Mouse (Mus musculus) lung, postnatal 4 days (tissue): ENCODE data around the gene Cited2.

Experiments used
- DNase-seq, 2 experiments: peaks; one replicate each; pipeline ENCODE4 v3.0.0; 2021

The Cited2 gene

GRCm38 (mm10) chr10:17722653-17723410 is at the start of gene Cited2:
Gene Cited2 (plus strand): TSS chr10:17723218.
- DNase-seq: peak; percentile 97 to 99

- no peak for DNase-seq
Measured at GRCm38 (mm10) chr10:17674454-17674853, 48.6 kb upstream of the Cited2 start.

DNA sequence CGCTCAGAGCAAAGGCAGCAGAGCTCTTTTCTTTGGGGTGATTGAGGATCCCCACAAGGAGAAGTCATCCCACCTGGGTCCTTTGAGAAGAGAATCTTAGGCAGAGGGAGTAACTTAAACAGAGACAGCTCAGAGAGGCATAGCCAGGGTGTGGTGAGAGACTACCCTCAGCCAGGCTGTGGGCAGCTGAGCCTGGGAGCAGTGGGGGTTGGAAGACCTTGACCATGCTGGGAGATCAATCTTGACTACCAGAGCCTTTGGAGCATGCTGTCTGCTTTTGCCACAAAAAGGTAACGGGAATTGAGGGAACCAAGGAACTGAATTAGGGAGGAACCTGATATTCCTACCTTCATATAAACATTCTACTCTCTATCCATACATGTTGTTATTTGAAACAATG is 48.1 kb upstream of the Cited2 start:
- no peak for DNase-seq

GRCm38 (mm10) chr10:17676464-17676863 is 46.6 kb upstream of the Cited2 start:
- DNase-seq: no peak

GRCm38 (mm10) chr10:17677308-17677707 is 45.7 kb upstream of the Cited2 start:
- DNase-seq: no peak

- no peak for DNase-seq
Measured at GRCm38 (mm10) chr10:17680432-17681382, 42.3 kb upstream of the Cited2 start.

- DNase-seq: no peak
Measured at GRCm38 (mm10) chr10:17681386-17681785, 41.6 kb upstream of the Cited2 start.

DNA sequence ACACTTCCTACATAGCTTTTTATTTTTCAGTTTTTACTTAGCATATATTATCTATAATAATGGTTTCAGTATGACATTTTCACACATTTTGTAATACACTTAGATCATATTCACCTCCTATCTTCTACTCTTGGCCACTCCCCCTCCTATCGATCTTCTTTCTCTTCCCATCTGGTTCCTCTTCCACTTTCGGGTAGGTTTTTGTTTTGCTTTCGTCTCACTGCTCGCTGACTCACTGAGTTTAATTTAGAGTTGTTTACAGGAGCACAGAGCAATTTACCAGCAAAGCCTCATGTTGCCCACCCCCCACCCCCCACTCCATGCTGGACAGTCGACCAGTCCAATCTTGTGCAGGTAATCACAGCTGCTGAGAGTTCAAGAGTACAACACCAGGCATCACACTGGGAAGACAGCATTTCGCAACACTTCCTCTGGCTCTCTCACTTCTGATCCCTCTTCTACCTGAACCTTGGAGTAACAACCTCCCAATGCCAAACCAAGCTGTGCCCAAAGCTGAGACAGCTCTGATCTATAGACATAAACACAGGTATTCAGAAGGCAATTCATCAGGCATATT is 39.1 kb upstream of the Cited2 start:
- DNase-seq: no peak

DNA sequence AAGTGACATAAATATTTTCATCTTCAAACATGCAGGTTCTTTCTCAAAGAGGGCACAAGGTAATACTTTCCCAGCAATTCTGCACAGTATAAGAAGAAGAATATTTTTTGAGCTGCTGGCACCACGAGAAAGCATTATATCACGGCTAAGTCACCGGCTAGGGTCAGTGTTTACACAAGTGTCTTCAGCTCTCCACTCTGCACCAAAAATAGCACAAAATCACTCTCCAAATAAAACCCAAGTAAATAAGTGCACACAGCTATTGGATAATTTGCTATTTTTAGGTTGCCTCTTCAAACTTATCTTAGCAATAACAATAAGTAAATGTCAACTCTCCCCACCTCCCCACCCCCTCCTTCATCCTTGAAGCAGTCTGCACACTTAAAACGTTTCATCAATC is 33.2 kb upstream of the Cited2 start:
- no peak for DNase-seq

DNA sequence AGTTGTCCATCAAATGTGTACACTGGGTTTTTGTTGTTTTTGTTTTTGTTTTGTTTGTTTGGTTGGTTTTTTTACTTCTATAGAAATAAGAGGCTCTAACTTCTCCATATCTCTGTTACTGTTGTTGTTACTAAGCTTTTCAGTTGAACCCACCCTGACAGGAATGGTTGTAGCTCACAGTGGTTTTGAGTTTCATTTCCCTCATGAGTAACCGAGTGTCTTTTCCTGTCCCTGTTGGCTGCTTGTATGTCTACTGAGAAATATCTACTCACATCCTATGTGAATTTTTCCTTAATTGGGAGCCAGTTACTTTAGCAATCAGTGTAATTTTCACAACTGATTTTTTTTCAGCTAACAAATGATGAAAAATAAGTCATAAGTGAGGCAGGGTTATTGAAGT is 31.3 kb upstream of the Cited2 start:
- no peak for DNase-seq

- DNase-seq: no peak
Measured at GRCm38 (mm10) chr10:17695801-17696200, 27.2 kb upstream of the Cited2 start.

- no peak for DNase-seq
Measured at GRCm38 (mm10) chr10:17697376-17698265, 25.4 kb upstream of the Cited2 start.

DNA sequence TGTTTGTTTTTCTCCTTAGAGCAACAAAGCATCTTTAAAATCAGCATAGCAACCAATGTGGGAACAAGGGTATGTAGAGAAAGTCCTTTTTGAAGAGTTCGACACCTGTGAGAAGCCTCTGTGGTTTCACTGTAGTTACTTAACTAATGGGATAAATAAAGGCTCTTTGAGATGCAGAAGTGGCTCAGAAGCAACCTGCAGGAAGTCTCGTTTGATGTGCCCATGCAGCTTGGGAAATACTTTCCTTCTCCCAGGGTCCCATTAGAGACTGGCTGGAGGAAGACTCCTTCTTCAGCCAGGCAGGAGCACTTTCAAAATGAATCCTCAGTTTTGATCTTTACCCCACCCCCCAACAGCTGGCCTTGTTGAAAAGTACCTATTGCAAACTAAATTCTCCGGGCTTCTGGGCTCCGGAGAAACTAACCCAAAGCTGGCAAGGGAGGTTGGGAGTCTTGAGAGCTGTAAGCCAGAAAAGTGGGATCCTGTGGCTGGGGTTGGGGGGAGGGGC is 17.5 kb upstream of the Cited2 start:
- no peak for DNase-seq

DNA sequence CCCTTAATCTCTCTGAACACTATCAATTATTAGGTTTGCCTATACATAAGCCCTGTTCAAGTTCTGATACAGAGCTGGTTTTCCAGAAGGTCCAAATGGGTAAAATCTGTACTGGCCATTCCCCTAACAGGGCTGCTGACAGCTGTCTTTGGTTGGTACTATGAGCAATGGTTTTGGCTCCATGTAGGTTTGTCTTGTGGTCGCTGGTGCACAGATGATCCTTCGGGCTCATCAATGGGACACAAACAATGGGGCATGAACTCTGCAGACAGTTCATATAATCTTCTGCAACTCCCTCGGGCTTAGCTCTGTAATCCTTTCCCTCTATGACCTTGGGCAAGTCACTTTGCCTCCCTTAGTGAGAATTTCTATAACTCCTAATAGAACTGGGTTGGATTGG is 12.3 kb upstream of the Cited2 start:
- no peak for DNase-seq

DNA sequence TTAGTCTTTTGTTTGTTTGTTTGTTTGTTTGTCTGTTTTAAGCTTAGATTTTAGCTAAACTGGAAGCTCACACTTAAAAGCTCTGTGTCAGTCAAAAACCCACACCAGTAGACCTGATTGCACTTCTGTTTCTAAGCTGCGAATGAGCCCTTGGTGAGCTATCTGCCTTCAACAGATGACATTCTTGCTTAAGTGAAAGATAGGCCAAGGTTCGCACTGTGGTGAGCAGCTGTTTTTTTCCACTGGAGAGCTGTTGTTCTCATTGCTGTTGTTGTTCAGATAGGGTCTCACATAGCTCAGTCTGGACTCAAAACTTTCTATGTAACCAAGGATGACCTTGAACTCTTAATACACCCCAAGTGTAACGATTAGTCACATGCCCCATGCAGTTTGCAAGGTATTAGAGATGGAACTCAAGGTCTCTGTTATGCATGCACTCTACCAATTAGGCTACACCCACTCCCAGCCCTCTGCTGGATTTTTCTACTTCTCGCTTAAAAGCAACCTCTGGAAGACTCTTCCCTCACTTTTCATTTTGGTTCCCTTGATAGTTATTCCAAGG is 3.9 kb upstream of the Cited2 start:
- no peak for DNase-seq

DNA sequence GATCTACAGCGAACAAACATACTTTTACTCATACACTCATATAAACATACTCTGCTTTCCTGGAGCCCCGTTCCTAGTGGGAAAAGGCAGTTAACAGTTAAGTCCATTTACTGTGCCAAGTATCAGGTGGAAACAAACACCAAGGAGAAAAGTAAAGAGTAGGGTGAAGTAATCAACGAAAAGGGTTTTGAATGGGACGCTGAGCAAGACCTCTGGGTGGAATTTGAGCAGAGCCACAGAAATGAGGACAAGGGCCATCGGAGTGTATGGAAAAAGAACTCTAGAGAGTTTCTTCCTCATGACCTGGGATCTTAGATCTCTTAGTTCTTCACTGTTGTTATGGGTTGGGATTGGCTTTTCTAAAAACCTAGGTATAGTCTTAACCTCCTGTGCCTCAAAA is 3.4 kb upstream of the Cited2 start:
- DNase-seq: no peak

GRCm38 (mm10) chr10:17720891-17721601 is 2.0 kb upstream of the Cited2 start:
- DNase-seq: peak in 1 of 2 experiments; percentile 25

- DNase-seq: peak in 1 of 2 experiments; percentile 59
Measured at GRCm38 (mm10) chr10:17721602-17722121, 1.4 kb upstream of the Cited2 start.

DNA sequence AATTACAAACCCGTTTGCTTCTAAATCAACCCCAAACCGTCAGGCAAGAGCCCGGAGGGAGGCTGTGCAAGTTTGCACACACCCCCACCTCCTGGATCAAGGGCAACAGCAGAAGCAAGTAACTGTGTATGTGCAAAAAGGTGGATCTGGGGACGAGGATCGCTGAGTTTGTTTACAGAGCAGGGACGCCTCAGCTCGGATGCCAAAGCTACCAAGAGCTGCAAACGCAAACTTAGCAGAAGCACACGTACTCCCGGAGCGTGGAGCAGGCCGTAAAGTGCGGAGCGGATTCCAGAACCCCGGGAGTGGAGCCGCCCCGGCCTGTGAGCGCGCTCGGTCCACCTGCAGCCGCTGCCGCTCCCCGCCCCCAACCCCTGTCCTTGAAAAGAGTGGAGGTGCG is 860 bp upstream of the Cited2 start:
- DNase-seq: peak; percentile 96 to 97

- no peak for DNase-seq
Measured at GRCm38 (mm10) chr10:17723421-17723841, 413 bp downstream of the Cited2 start.
